Mouse (Mus musculus) kidney, adult 8-10 months (tissue): ENCODE data around the gene Fat3.

Source experiments
- DNase-seq, 2 experiments: peaks; one replicate each; pipeline ENCODE4 v3.0.0; 2022

The Fat3 gene

GRCm38 (mm10) chr9:16307789-16308188, 193.3 kb downstream of the Fat3 start:
- no peak for DNase-seq

- no peak for DNase-seq
Observed at GRCm38 (mm10) chr9:16306222-16306621, 194.9 kb downstream of the Fat3 start.

- DNase-seq: no peak
Observed at GRCm38 (mm10) chr9:16305396-16306086, 195.5 kb downstream of the Fat3 start.

- no peak for DNase-seq
Observed at GRCm38 (mm10) chr9:16304949-16305348, 196.1 kb downstream of the Fat3 start.

GRCm38 (mm10) chr9:16302484-16302883, 198.6 kb downstream of the Fat3 start:
- DNase-seq: no peak

- DNase-seq: no peak
Observed at GRCm38 (mm10) chr9:16297935-16298334, 203.2 kb downstream of the Fat3 start.

- no peak for DNase-seq
Observed at GRCm38 (mm10) chr9:16293928-16294806, 206.9 kb downstream of the Fat3 start.

- DNase-seq: no peak
Observed at GRCm38 (mm10) chr9:16292492-16292891, 208.6 kb downstream of the Fat3 start.

GRCm38 (mm10) chr9:16290911-16291310, 210.2 kb downstream of the Fat3 start:
- DNase-seq: no peak

- DNase-seq: no peak
Observed at GRCm38 (mm10) chr9:16283033-16283432, 218.1 kb downstream of the Fat3 start.

GRCm38 (mm10) chr9:16282291-16282804, 218.7 kb downstream of the Fat3 start:
- no peak for DNase-seq

- no peak for DNase-seq
Observed at GRCm38 (mm10) chr9:16275589-16275988, 225.5 kb downstream of the Fat3 start.

GRCm38 (mm10) chr9:16274130-16274529, 227.0 kb downstream of the Fat3 start:
- no peak for DNase-seq

GRCm38 (mm10) chr9:16272810-16273209, 228.3 kb downstream of the Fat3 start:
- DNase-seq: no peak

- DNase-seq: no peak
Observed at GRCm38 (mm10) chr9:16270768-16271114, 230.3 kb downstream of the Fat3 start.

- no peak for DNase-seq
Observed at GRCm38 (mm10) chr9:16270056-16270767, 230.9 kb downstream of the Fat3 start.

- DNase-seq: peak in 1 of 2 experiments; percentile 2
Observed at GRCm38 (mm10) chr9:16265519-16265918, 235.6 kb downstream of the Fat3 start.

- DNase-seq: no peak
Observed at GRCm38 (mm10) chr9:16257241-16257840, 243.7 kb downstream of the Fat3 start.

GRCm38 (mm10) chr9:16256577-16257207, 244.4 kb downstream of the Fat3 start:
- DNase-seq: no peak

GRCm38 (mm10) chr9:16246741-16247140, 254.3 kb downstream of the Fat3 start:
- DNase-seq: no peak

GRCm38 (mm10) chr9:16231575-16231974, 269.5 kb downstream of the Fat3 start:
- no peak for DNase-seq

- DNase-seq: no peak
Observed at GRCm38 (mm10) chr9:16228919-16229318, 272.2 kb downstream of the Fat3 start.
